Mouse (Mus musculus) forebrain, embryonic 11.5 days (tissue): ENCODE measurements at regions not wholly inside any gene's neighbourhood (a gene's known extent, or its start where the extent isn't known, plus 50 kb on each side); places are given as distances from the start of the nearest gene placed in this dataset.

Experiments
- ATAC-seq: fragments of 200-750 bp; cut with Nextera tagmentation; replicated peaks from 2 replicates; pipeline ENCODE4 v1.8.0; 2017; ENCODE audit warnings: moderate TSS enrichment; ENCODE audit not compliant: low FRiP score
- DNase-seq: peaks from one replicate; pipeline ENCODE4 v3.0.0-alpha.2; 2017; ENCODE audit warnings: low spot score
- H3K27ac ChIP-seq: fragments of 300-500 bp; sonication (generic); 2 replicates; pipeline ENCODE4 v1.5.1; 2014; ENCODE audit warnings: low read depth, low read length
- H3K27me3 ChIP-seq: fragments of 300-500 bp; sonication (generic); 2 replicates; pipeline ENCODE4 v1.6.1; 2014; ENCODE audit warnings: mild to moderate bottlenecking, low read length, mixed read lengths; ENCODE audit not compliant: control insufficient read depth, insufficient read depth
- H3K36me3 ChIP-seq: fragments of 300-500 bp; sonication (generic); 2 replicates; pipeline ENCODE4 v1.6.1; 2014; ENCODE audit warnings: mild to moderate bottlenecking, low read length, moderate library complexity, mixed read lengths; ENCODE audit not compliant: control insufficient read depth, insufficient read depth
- H3K4me1 ChIP-seq: fragments of 300-500 bp; sonication (generic); replicated peaks from 2 replicates; pipeline ENCODE4 v1.6.1; 2014; ENCODE audit warnings: low read length, mixed read lengths; ENCODE audit not compliant: control insufficient read depth, insufficient read depth
- H3K4me2 ChIP-seq: fragments of 300-500 bp; sonication (generic); 2 replicates; pipeline ENCODE4 v1.6.1; 2014; ENCODE audit warnings: low read depth, mild to moderate bottlenecking, low read length, moderate library complexity, mixed read lengths; ENCODE audit not compliant: severe bottlenecking
- H3K4me3 ChIP-seq: fragments of 300-500 bp; sonication (generic); 2 replicates; pipeline ENCODE4 v1.5.1; 2014; ENCODE audit warnings: low read depth, low read length
- H3K9ac ChIP-seq: fragments of 300-500 bp; sonication (generic); 2 replicates; pipeline ENCODE4 v1.6.1; 2014; ENCODE audit warnings: low read length
- H3K9me3 ChIP-seq: fragments of 300-500 bp; sonication (generic); 2 replicates; pipeline ENCODE4 v1.6.1; 2016; ENCODE audit warnings: low read length, mixed read lengths; ENCODE audit not compliant: control insufficient read depth
- WGBS: fragments of 180-500 bp; shearing (Covaris S2); extraction: QIAGEN DNeasy Blood & Tissue Kit; methylation state at CpG from one replicate; pipeline ENCODE4 v1.1.7; 2014; 5-methylcytosine and 5-hydroxymethylcytosine counted together

DNA sequence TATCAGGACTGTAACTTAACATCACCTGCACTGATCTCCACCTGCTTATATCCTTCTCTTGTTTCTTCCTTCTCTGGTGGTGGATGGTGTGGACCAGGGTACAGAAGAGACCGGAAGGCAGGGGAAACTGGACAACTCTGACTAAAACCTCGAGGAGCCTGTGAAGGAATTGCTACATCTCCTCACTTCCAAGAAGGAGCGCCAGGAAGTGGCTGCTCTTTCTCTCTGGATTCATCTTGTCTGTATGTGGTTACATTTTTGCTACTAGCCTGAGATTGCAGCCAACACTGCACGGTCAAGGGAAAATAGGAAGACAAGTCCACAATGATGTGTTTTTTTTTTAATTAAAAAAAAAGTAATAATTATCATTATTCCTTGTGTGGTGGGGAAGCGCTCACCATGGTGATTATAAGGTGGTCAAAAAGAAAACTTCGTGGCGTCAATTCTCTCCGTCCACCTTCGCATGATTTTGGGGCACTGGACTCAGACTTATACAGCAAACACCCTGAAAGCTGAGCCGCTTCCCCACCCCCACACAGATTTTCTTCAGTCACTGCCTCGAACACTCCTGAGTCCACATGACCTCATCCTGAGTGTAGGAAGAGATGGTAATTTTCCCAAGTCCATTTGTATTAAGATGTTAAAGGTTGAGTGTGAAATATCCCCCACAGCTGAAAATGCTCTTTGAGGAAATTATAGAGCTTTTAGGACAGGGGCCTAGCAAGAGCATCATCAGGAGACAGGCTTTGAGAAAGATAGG, 177.2 kb downstream of the Rpap3 start:
- no peak overlapping the region for H3K4me2 ChIP-seq
- H3K9me3 ChIP-seq: no peaks in the 10 kb centered on the region
- no peak overlapping the region for H3K27ac ChIP-seq
- H3K4me3 ChIP-seq: no peak overlapping the region
- no peak overlapping the region for H3K9ac ChIP-seq
- WGBS: 86% methylated on average over 11 of the region's 11 CpGs
- H3K4me1 ChIP-seq: no peaks in the 10 kb centered on the region
- DNase-seq: no peak
- ATAC-seq: no peak
- H3K27me3 ChIP-seq: no peaks in the 10 kb centered on the region
- no peaks in the 10 kb centered on the region for H3K36me3 ChIP-seq

DNA sequence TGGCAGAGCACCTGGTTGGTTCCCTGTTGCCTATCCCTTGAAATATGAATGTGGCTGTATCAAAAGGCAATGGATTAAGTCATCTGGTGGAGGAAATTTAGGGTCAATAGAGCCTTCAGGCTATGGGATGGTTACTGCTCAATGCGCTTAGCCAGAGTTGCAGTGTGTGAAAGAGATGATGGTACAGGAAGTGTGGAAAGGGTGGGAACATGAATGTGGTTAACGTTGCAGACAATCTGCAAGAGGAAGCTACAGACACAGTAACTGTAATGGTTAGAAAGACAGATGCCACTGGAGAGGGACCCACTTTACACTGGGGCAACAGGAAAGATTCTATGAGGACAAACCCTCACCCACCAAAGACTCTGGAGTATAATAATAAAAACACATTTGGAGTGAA, 185.2 kb downstream of the Rpap3 start:
- no peaks in the 10 kb centered on the region for H3K4me1 ChIP-seq
- H3K9ac ChIP-seq: no peak overlapping the region
- no peaks in the 10 kb centered on the region for H3K9me3 ChIP-seq
- H3K36me3 ChIP-seq: no peaks in the 10 kb centered on the region
- H3K27me3 ChIP-seq: no peaks in the 10 kb centered on the region
- H3K27ac ChIP-seq: no peak overlapping the region
- H3K4me2 ChIP-seq: no peak overlapping the region
- no peak overlapping the region for H3K4me3 ChIP-seq
- DNase-seq (no peak), ATAC-seq (no peak)
- WGBS: 99% methylated on average over 2 of the region's 2 CpGs

- no peak overlapping the region for H3K27ac ChIP-seq
- H3K9me3 ChIP-seq: no peaks in the 10 kb centered on the region
- no peak for ATAC-seq
- no peak for DNase-seq
- H3K9ac ChIP-seq: no peak overlapping the region
- no peaks in the 10 kb centered on the region for H3K36me3 ChIP-seq
- WGBS: 92% methylated on average over 8 of the region's 8 CpGs
- no peaks in the 10 kb centered on the region for H3K27me3 ChIP-seq
- no peak overlapping the region for H3K4me3 ChIP-seq
- no peak overlapping the region for H3K4me2 ChIP-seq
- H3K4me1 ChIP-seq: no peaks in the 10 kb centered on the region
These were observed 185.7 kb downstream of the Rpap3 start for GRCm38 (mm10) chr15:97519919-97520345.

DNA sequence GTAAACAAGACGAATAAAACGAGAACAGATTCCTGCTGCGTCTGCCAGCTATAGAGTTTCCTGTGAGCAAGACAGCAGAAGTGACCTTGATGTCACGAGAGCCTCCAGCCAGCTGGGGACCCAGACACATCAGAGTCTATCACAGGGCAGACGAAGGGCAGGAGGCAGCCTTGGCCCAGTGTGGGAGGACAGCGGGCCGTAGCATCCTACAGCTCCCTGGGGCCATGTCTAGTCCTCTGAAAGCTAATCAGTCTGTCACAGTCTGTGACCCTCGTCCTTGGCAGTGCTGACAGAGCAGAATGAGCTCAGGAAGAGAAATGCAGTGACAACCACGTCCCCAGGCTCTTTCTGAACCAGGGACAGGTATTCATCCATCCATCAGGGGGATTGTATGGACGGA, 187.7 kb downstream of the Rpap3 start:
- H3K27me3 ChIP-seq: no peaks in the 10 kb centered on the region
- H3K9ac ChIP-seq: no peak overlapping the region
- no peaks in the 10 kb centered on the region for H3K4me1 ChIP-seq
- no peaks in the 10 kb centered on the region for H3K9me3 ChIP-seq
- no peaks in the 10 kb centered on the region for H3K36me3 ChIP-seq
- 77% methylated on average over 10 of the region's 10 CpGs for WGBS
- ATAC-seq: no peak
- no peak overlapping the region for H3K27ac ChIP-seq
- H3K4me2 ChIP-seq: no peak overlapping the region
- H3K4me3 ChIP-seq: no peak overlapping the region
- DNase-seq: no peak

DNA sequence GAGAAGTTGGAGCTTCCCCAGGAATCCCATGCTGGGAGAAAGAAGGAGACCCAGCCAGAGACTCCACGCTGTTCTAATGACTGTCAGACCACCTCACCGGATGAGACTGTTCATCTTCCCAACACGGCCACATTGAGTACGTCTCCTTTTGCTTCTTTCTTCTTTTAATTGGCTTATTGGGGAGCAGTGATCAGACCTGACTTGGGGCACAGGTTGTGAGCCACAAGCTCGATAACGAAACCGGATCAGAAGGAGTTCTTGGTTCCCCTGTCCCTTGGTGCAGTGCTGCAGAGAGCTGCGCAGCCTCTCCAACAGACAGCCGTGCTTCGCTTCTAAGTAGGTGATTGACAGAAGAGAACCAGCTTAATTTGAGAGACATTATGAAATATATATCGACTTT, 188.4 kb downstream of the Rpap3 start:
- H3K27ac ChIP-seq: no peak overlapping the region
- WGBS: 94% methylated on average over 11 of the region's 11 CpGs
- no peaks in the 10 kb centered on the region for H3K9me3 ChIP-seq
- H3K4me2 ChIP-seq: no peak overlapping the region
- H3K27me3 ChIP-seq: no peaks in the 10 kb centered on the region
- H3K9ac ChIP-seq: no peak overlapping the region
- no peaks in the 10 kb centered on the region for H3K36me3 ChIP-seq
- ATAC-seq: no peak
- H3K4me1 ChIP-seq: no peaks in the 10 kb centered on the region
- no peak for DNase-seq
- H3K4me3 ChIP-seq: no peak overlapping the region

GRCm38 (mm10) chr15:97515773-97516172, 189.9 kb downstream of the Rpap3 start:
- Histone ChIP-seq H3K4me3 (no peak overlapping the region), H3K4me2 (no peak overlapping the region), H3K27ac (no peak overlapping the region), H3K9ac (no peak overlapping the region), H3K4me1 (no peaks in the 10 kb centered on the region), H3K27me3 (no peaks in the 10 kb centered on the region), H3K9me3 (no peaks in the 10 kb centered on the region), H3K36me3 (no peaks in the 10 kb centered on the region)
- DNase-seq (no peak), ATAC-seq (no peak)
- 81% methylated on average over 4 of the region's 4 CpGs for WGBS

DNA sequence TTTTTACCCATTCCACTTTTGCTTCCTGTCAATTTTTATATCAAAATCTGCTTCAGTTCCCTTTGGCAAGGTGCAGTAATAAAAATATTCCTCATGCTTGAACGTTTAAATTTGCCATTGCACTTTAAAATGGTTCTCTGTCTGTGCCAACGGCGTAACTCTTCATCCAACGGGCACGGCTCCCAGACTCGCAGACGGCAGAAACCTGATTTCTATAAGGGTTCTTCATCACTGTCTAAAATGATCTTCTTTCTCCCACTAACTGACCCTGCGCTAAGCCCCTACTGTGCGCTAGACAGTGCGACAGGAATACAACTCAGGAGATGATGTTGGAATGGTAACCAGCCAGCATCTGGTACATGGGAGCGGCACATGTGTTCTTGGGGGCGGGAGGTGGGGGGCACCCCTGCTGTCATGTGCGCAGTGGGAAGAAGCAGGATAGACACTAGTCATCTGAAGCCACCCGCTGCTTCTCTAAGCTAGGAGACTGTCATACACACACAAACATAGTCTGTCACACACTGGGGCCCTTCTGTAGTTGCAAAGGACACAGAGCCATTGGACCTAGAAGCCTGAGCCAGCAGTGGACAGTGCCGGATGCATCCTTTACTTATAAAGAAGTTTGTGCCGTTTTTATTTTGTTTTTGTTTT, 197.8 kb downstream of the Rpap3 start:
- Histone ChIP-seq H3K9ac (no peak overlapping the region), H3K36me3 (no peaks in the 10 kb centered on the region), H3K4me3 (no peak overlapping the region), H3K27me3 (no peaks in the 10 kb centered on the region), H3K4me2 (no peak overlapping the region), H3K9me3 (no peaks in the 10 kb centered on the region), H3K27ac (no peak overlapping the region), H3K4me1 (no peaks in the 10 kb centered on the region)
- 94% methylated on average over 16 of the region's 16 CpGs for WGBS
- ATAC-seq (no peak), DNase-seq (no peak)

- Histone ChIP-seq H3K27ac (no peak overlapping the region), H3K4me2 (no peak overlapping the region), H3K4me3 (no peak overlapping the region), H3K36me3 (no peaks in the 10 kb centered on the region), H3K27me3 (no peaks in the 10 kb centered on the region), H3K9ac (no peak overlapping the region), H3K4me1 (no peaks in the 10 kb centered on the region), H3K9me3 (no peaks in the 10 kb centered on the region)
- WGBS: 94% methylated on average over 11 of the region's 11 CpGs
- DNase-seq (no peak), ATAC-seq (no peak)
These were observed 198.4 kb downstream of the Rpap3 start for GRCm38 (mm10) chr15:97507176-97507575.

- Histone ChIP-seq H3K36me3 (no peaks in the 10 kb centered on the region), H3K27me3 (no peaks in the 10 kb centered on the region), H3K4me1 (no peaks in the 10 kb centered on the region), H3K27ac (no peak overlapping the region), H3K4me3 (no peak overlapping the region), H3K4me2 (no peak overlapping the region), H3K9me3 (no peaks in the 10 kb centered on the region), H3K9ac (no peak overlapping the region)
- ATAC-seq (no peak), DNase-seq (no peak)
- WGBS: 88% methylated on average over 11 of the region's 11 CpGs
These were observed 199.9 kb downstream of the Rpap3 start for GRCm38 (mm10) chr15:97505715-97506114.
